Mouse (Mus musculus): ENCODE measurements at regions not wholly inside any gene's neighbourhood (a gene's known extent, or its start where the extent isn't known, plus 50 kb on each side); places are given as distances from the start of the nearest gene placed in this dataset.

GRCm38 (mm10) chr8:9152313-9152925 lies 462.1 kb upstream of the Arglu1 start:
- Histone ChIP-seq H3K27me3 (replicated peaks) (no peaks in the 10 kb centered on the region), H3K9ac (no peak overlapping the region), H3K4me3 (no peak overlapping the region), H3K4me2 (no peak overlapping the region), H3K9me3 (replicated peaks) (no peaks in the 10 kb centered on the region), H3K36me3 (no peaks in the 10 kb centered on the region), H3K27ac (no peak overlapping the region), H3K4me1 (peaks cover 14% of the 10 kb centered on the region)
- 49% methylated on average over 20 of the region's 20 CpGs for WGBS (ENCODE audit: insufficient replicate concordance)
- ATAC-seq = no peak

DNA sequence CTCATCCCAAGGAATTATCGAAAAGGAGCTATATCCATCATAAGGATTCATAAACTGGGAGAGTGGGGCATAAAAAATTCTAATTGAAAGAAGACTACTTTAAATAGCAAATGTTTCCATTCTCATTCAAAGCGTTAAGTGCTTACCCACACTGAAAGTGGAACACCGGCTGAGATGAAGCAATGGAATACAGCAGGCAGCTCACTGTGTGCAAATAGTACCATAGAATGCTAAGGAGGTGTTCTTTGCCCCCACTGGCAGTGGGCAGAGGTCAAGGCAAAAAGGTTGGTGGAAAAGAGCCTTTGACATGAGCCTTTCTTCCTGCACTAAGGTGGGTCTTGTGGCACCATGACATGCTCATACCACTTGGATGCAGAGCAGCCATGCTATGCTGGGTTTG lies 454.0 kb upstream of the Arglu1 start:
- no peaks in the 10 kb centered on the region for H3K4me1 ChIP-seq
- no peak overlapping the region for H3K4me3 ChIP-seq
- 85% methylated on average over 3 of the region's 3 CpGs for WGBS (ENCODE audit: insufficient replicate concordance)
- no peak overlapping the region for H3K27ac ChIP-seq
- no peaks in the 10 kb centered on the region for H3K27me3 ChIP-seq (replicated peaks)
- no peak overlapping the region for H3K9ac ChIP-seq
- no peaks in the 10 kb centered on the region for H3K36me3 ChIP-seq
- H3K9me3 ChIP-seq (replicated peaks) = no peaks in the 10 kb centered on the region
- ATAC-seq = no peak
- H3K4me2 ChIP-seq = no peak overlapping the region

- H3K4me2 ChIP-seq = no peak overlapping the region
- H3K4me1 ChIP-seq = no peaks in the 10 kb centered on the region
- no peaks in the 10 kb centered on the region for H3K9me3 ChIP-seq (replicated peaks)
- ATAC-seq = no peak
- H3K4me3 ChIP-seq = no peak overlapping the region
- 45% methylated on average over 3 of the region's 3 CpGs for WGBS (ENCODE audit: insufficient replicate concordance)
- H3K27me3 ChIP-seq (replicated peaks) = no peaks in the 10 kb centered on the region
- H3K36me3 ChIP-seq = no peaks in the 10 kb centered on the region
- no peak overlapping the region for H3K27ac ChIP-seq
- H3K9ac ChIP-seq = no peak overlapping the region
These were observed 449.5 kb upstream of the Arglu1 start for GRCm38 (mm10) chr8:9139781-9140180.

DNA sequence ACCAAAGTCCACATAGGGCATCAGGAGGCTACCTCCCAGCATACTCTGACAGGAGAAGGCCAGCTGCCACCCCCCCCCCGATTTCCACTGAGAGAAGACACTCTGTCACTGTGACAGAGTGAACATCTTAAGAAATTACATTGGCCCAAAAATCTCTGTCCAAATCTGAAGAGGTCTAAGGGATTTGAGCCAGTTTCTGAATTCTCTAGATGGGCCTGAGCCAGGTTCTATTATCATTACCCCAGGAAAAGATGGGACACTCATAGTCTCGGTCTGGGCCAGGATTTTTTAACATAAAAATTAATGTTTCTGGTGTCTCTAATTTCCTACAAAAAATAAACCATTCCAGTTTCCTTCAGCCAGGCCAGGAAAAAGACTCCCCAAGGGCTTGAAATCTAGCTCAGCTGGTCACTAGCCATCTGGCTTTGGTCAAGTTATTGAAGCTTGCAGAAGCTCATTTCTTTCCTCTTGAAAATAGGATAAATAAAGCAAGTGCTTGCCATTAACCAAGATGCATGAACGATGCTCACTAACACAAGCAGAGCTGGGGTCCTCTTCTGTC lies 448.8 kb upstream of the Arglu1 start:
- H3K27me3 ChIP-seq (replicated peaks) = no peaks in the 10 kb centered on the region
- no peaks in the 10 kb centered on the region for H3K4me1 ChIP-seq
- H3K9me3 ChIP-seq (replicated peaks) = no peaks in the 10 kb centered on the region
- WGBS (ENCODE audit: insufficient replicate concordance) = 60% methylated on average over 3 of the region's 3 CpGs
- ATAC-seq = no peak
- H3K36me3 ChIP-seq = no peaks in the 10 kb centered on the region
- no peak overlapping the region for H3K4me3 ChIP-seq
- no peak overlapping the region for H3K4me2 ChIP-seq
- H3K27ac ChIP-seq = no peak overlapping the region
- no peak overlapping the region for H3K9ac ChIP-seq

DNA sequence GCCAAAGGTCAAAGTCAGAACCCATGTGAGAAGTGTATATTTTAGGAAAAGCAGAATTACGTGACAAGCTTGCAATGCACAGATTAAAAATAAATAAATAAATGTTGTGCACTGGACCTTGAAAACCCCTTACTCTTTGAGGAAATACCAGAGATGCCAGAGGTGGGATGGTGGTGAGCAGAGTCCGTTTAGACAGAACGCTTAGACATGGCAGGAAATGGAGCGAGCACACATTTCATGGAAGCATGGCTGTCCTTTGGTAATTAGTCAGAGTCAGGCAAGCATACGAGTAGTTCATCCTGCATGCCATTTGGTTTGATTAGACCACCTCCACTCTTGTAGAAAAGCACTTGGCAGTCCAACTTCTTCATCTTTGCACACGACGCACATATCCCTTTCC lies 443.4 kb upstream of the Arglu1 start:
- ATAC-seq = no peak
- Histone ChIP-seq H3K4me1 (no peaks in the 10 kb centered on the region), H3K9ac (no peak overlapping the region), H3K27ac (no peak overlapping the region), H3K36me3 (no peaks in the 10 kb centered on the region), H3K4me2 (no peak overlapping the region), H3K4me3 (no peak overlapping the region), H3K9me3 (replicated peaks) (no peaks in the 10 kb centered on the region), H3K27me3 (replicated peaks) (no peaks in the 10 kb centered on the region)
- WGBS (ENCODE audit: insufficient replicate concordance) = 52% methylated on average over 7 of the region's 7 CpGs

DNA sequence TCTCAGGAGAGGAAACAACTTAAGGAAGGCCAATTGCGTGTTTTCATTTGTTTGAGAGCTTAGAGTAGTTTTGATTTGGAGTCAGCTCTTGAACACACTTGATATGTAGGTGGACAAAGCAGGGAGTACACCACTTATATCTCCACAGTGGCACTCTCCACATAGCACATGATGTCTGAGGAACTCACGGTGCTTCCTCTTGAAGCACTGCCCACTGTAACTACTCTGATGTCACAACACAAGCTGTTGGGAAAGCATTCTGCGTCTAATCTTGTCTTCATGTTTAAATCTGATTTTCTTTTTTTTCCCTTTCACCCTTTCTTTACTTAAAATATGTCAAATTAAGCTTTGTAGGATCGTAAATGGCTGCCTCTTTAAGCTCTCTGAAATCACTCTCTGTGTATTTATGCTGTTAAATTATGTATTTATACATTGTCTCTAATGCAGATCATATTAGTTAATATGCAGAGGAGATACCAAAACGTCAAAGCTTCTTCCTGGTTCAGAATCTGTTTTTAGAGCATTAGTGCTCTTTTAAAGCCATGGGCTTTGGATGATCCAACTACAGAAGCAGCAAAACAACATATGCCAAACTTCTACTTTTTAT lies 442.4 kb upstream of the Arglu1 start:
- Histone ChIP-seq H3K9me3 (replicated peaks) (no peaks in the 10 kb centered on the region), H3K27ac (no peak overlapping the region), H3K9ac (no peak overlapping the region), H3K4me2 (no peak overlapping the region), H3K36me3 (no peaks in the 10 kb centered on the region), H3K4me1 (no peaks in the 10 kb centered on the region), H3K4me3 (no peak overlapping the region), H3K27me3 (replicated peaks) (no peaks in the 10 kb centered on the region)
- 57% methylated on average over 5 of the region's 5 CpGs for WGBS (ENCODE audit: insufficient replicate concordance)
- ATAC-seq = no peak

- H3K4me1 ChIP-seq = no peaks in the 10 kb centered on the region
- no peaks in the 10 kb centered on the region for H3K9me3 ChIP-seq (replicated peaks)
- H3K36me3 ChIP-seq = no peaks in the 10 kb centered on the region
- no peak overlapping the region for H3K27ac ChIP-seq
- H3K4me3 ChIP-seq = no peak overlapping the region
- no peaks in the 10 kb centered on the region for H3K27me3 ChIP-seq (replicated peaks)
- no peak for ATAC-seq
- H3K4me2 ChIP-seq = no peak overlapping the region
- no peak overlapping the region for H3K9ac ChIP-seq
- 69% methylated on average over 4 of the region's 4 CpGs for WGBS (ENCODE audit: insufficient replicate concordance)
These were observed 440.9 kb upstream of the Arglu1 start for GRCm38 (mm10) chr8:9131249-9131648.

GRCm38 (mm10) chr8:9124503-9124902 lies 434.2 kb upstream of the Arglu1 start:
- H3K4me2 ChIP-seq = no peak overlapping the region
- 64% methylated on average over 4 of the region's 4 CpGs for WGBS (ENCODE audit: insufficient replicate concordance)
- no peak overlapping the region for H3K9ac ChIP-seq
- H3K4me3 ChIP-seq = no peak overlapping the region
- H3K27ac ChIP-seq = no peak overlapping the region
- H3K27me3 ChIP-seq (replicated peaks) = no peaks in the 10 kb centered on the region
- no peaks in the 10 kb centered on the region for H3K4me1 ChIP-seq
- H3K9me3 ChIP-seq (replicated peaks) = no peaks in the 10 kb centered on the region
- no peaks in the 10 kb centered on the region for H3K36me3 ChIP-seq
- no peak for ATAC-seq

- H3K27ac ChIP-seq = no peak overlapping the region
- WGBS (ENCODE audit: insufficient replicate concordance) = 78% methylated on average over 27 of the region's 27 CpGs
- H3K9ac ChIP-seq = no peak overlapping the region
- no peaks in the 10 kb centered on the region for H3K36me3 ChIP-seq
- ATAC-seq = no peak
- no peak overlapping the region for H3K4me2 ChIP-seq
- no peak overlapping the region for H3K4me3 ChIP-seq
- no peaks in the 10 kb centered on the region for H3K27me3 ChIP-seq (replicated peaks)
- no peaks in the 10 kb centered on the region for H3K9me3 ChIP-seq (replicated peaks)
- H3K4me1 ChIP-seq = no peaks in the 10 kb centered on the region
These were observed 427.8 kb upstream of the Arglu1 start for GRCm38 (mm10) chr8:9117809-9118737.

- ATAC-seq = no peak
- no peaks in the 10 kb centered on the region for H3K9me3 ChIP-seq (replicated peaks)
- H3K36me3 ChIP-seq = no peaks in the 10 kb centered on the region
- no peak overlapping the region for H3K27ac ChIP-seq
- H3K9ac ChIP-seq = no peak overlapping the region
- peaks cover 4% of the 10 kb centered on the region; the same call in 1 of the 2 replicates for H3K4me1 ChIP-seq
- no peaks in the 10 kb centered on the region for H3K27me3 ChIP-seq (replicated peaks)
- no peak overlapping the region for H3K4me2 ChIP-seq
- H3K4me3 ChIP-seq = no peak overlapping the region
- WGBS (ENCODE audit: insufficient replicate concordance) = 25% methylated on average over 5 of the region's 5 CpGs
These were observed 405.7 kb upstream of the Arglu1 start for GRCm38 (mm10) chr8:9095980-9096379.

GRCm38 (mm10) chr8:9094002-9094401 lies 403.7 kb upstream of the Arglu1 start:
- WGBS (ENCODE audit: insufficient replicate concordance) = 45% methylated on average over 9 of the region's 9 CpGs
- H3K27ac ChIP-seq = no peak overlapping the region
- H3K36me3 ChIP-seq = no peaks in the 10 kb centered on the region
- H3K4me2 ChIP-seq = no peak overlapping the region
- H3K4me1 ChIP-seq = peaks cover 4% of the 10 kb centered on the region; the same call in 1 of the 2 replicates
- no peak for ATAC-seq
- no peaks in the 10 kb centered on the region for H3K27me3 ChIP-seq (replicated peaks)
- H3K4me3 ChIP-seq = no peak overlapping the region
- H3K9me3 ChIP-seq (replicated peaks) = no peaks in the 10 kb centered on the region
- no peak overlapping the region for H3K9ac ChIP-seq

DNA sequence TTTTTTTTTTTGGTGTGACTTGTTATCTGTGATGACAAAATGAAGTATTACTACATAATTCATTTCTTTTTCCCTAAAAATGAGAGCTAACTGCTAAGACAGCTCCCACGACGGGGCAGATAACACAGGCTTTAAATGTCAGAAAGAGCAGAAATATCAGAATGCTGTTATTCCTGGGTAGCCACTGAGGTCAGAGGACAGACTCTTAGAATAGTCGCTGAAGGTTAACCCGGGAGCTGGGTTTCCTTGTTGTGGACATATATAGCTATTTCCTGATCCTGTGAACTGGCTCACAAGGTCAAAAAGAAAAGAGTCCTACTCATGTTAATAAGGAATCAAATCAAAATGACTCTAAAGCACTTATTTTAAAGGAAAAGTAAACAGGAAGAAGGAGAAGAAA lies 403.0 kb upstream of the Arglu1 start:
- Histone ChIP-seq H3K9ac (no peak overlapping the region), H3K9me3 (replicated peaks) (no peaks in the 10 kb centered on the region), H3K4me3 (no peak overlapping the region), H3K4me2 (no peak overlapping the region), H3K4me1 (peaks cover 4% of the 10 kb centered on the region; the same call in 1 of the 2 replicates), H3K27me3 (replicated peaks) (no peaks in the 10 kb centered on the region), H3K27ac (no peak overlapping the region), H3K36me3 (no peaks in the 10 kb centered on the region)
- ATAC-seq = no peak
- WGBS (ENCODE audit: insufficient replicate concordance) = 15% methylated on average over 4 of the region's 4 CpGs

Measured in liver, embryonic 12.5 days (tissue).